Mouse (Mus musculus) brown adipose tissue, adult 24 weeks (tissue): ENCODE results near the gene Ormdl3. TPM values are rescaled to one million over a fixed set of nuclear protein-coding genes. Genes with fewer than 3 reads are reported as not detected.

Experiments
- H3K27ac ChIP-seq: fragments of 200-500 bp; replicated peaks from 2 replicates; pipeline ENCODE4 v1.5.1; 2012; ENCODE audit warnings: low read depth, mild to moderate bottlenecking, low read length
- H3K4me1 ChIP-seq: fragments of 200-500 bp; 2 replicates; pipeline ENCODE4 v1.6.1; 2012; ENCODE audit warnings: low read length, mixed read lengths; ENCODE audit not compliant: control insufficient read depth, insufficient read depth, insufficient read length
- H3K4me3 ChIP-seq: fragments of 200-500 bp; 2 replicates; pipeline ENCODE4 v1.5.1; 2012; ENCODE audit warnings: low read depth, mild to moderate bottlenecking, low read length, moderate library complexity; ENCODE audit not compliant: insufficient read depth
- polyA plus RNA-seq: library from polyadenylated mRNA; stranded (reverse); fragments of >200 nt; gene quantifications from 2 replicates; pipeline ENCODE4 v1.2.4, GENCODE M21; 2012; ENCODE audit not compliant: missing spikeins, insufficient read depth, insufficient read length

The Ormdl3 gene
- polyA plus RNA-seq, 1 experiment, result 276 TPM

DNA sequence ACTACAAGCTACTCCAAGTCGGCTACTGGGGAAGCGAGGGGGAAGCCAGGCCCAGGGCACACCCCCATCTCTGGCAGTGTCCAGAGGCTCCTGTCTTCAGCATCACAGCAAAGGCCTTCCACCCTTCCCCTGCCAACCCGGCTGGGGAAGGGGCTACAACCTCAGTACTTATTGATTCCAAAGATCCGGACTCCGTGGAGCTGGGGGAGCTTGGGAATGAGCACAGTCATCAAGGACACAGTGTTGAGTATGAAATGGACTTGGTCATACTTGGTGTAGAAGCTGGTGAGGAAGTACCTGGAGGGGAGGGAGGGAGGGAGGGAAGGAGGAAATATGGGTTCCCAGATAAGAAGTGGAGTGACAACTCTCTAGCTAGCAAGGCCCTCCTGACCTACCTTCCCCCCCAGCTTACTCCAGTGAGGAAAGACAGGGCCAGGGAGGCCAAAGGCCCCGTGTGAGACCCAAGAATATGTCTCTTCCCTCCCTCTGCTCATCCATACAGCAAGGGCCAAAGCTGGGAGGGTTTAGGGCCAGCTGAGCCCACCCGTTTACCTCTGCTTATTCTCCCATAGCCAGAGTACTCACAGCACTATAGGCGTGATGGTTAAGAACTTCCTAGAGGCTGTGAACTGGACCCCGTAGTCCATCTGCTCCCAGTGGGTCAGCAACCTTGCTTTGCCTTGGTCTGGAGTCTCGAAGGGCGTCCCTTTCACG, 4.5 kb downstream of the Ormdl3 start:
- peaks cover 31% of the 10 kb centered on the region for H3K4me1 ChIP-seq
- no peak overlapping the region for H3K4me3 ChIP-seq
- peak overlapping the region; percentile 68 for H3K27ac ChIP-seq

- Histone ChIP-seq H3K4me3 (no peak overlapping the region), H3K4me1 (peaks cover 31% of the 10 kb centered on the region), H3K27ac (peak overlapping the region; percentile 3; the same call in 1 of the 2 replicates)
These were observed 5.2 kb downstream of the Ormdl3 start for GRCm38 (mm10) chr11:98582030-98582388.

DNA sequence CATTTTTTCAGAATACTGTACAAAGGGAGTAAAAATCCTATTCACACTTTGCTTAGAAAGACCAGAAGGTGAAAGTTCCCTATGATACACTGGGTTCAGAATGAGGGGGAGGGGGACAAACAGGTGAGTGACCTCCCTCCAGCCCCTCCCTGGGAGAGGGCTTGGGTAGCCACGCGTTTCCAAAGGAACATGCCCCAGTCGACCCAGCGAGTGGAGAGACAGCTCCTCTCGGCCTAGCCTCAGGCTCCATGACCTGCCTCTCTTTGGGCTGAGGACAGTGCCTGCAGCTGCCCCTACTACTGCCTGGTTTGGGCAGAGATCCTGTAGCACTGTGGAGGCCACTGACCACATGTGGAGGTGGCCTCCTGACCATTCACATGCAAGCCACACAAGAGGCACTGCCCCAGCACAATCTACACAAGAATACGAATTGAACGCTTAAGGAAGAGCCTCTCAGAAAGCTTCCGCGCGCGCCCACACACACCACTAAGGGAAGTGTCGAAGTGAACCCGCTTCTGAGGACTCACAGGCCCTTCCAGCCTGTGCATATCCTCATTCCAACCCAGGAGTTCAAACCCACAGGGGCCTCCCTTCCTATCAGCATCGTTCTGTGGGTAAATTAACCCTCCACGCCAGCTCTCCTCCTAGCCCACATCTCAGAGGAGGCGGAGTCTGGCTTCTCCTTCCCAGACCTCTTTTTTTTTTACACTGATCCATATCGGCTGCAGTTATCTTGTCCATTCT, 5.7 kb downstream of the Ormdl3 start:
- Histone ChIP-seq H3K4me1 (peaks cover 31% of the 10 kb centered on the region), H3K4me3 (no peak overlapping the region), H3K27ac (peak overlapping the region; percentile 43)

GRCm38 (mm10) chr11:98580301-98581121, 6.7 kb downstream of the Ormdl3 start:
- Histone ChIP-seq H3K27ac (peak overlapping the region; percentile 43), H3K4me1 (peaks cover 31% of the 10 kb centered on the region), H3K4me3 (no peak overlapping the region)

GRCm38 (mm10) chr11:98577776-98578175, 9.4 kb downstream of the Ormdl3 start:
- peak overlapping the region; percentile 60 for H3K27ac ChIP-seq
- H3K4me1 ChIP-seq, result peaks cover 26% of the 10 kb centered on the region
- H3K4me3 ChIP-seq, result no peak overlapping the region

- H3K4me3 ChIP-seq, result no peak overlapping the region
- H3K4me1 ChIP-seq, result no peaks in the 10 kb centered on the region
These were observed 17.7 kb downstream of the Ormdl3 start for GRCm38 (mm10) chr11:98569461-98569860.

DNA sequence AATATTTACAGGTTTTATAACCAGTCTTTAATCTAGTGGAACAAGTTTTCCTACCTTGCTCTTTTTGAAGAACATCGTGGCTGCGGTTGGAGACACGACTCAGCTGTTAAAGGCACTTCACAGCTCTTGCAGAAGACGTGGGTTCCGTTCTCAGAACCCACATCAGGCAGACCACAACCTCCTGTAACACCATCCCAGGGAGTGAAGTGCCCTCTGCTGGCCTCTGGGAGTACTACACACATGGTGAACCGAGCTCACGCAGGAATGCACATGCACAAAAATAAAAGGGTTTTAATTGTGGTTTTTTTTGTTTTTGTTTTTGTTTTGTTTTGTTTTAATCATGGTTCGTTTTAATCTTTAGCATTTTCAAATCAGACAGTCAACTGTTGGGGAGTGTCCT, 18.8 kb downstream of the Ormdl3 start:
- Histone ChIP-seq H3K27ac (no peak overlapping the region), H3K4me1 (no peaks in the 10 kb centered on the region), H3K4me3 (no peak overlapping the region)

More at GRCm38 (mm10) chr11:98569461-98569860, 17.7 kb downstream of the Ormdl3 start:
- H3K27ac ChIP-seq, result no peak overlapping the region

DNA sequence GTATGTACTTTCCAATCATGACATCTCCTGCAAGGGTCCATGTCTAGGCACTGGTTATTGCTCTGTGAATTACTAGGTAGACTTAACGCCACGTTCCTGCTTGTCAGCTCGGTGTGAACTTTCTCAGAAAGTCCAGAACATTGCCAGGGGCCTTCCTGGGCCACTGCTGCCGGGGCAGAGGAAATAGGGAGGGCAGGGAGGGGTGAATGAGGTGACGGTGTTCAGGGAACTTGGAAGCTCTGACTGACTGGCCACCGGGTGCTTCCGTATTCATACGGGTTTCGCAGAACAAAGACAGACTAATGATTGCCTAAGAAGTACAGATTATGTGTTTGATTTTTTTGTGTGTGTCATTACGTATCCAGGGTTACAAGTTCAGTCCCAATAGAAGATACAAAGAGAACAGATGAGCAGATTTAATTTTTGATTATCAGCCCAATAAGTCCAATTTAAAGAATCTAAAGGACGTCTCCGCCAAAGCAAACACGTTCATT, 23.2 kb downstream of the Ormdl3 start:
- H3K4me1 ChIP-seq, result no peaks in the 10 kb centered on the region
- no peak overlapping the region for H3K27ac ChIP-seq

DNA sequence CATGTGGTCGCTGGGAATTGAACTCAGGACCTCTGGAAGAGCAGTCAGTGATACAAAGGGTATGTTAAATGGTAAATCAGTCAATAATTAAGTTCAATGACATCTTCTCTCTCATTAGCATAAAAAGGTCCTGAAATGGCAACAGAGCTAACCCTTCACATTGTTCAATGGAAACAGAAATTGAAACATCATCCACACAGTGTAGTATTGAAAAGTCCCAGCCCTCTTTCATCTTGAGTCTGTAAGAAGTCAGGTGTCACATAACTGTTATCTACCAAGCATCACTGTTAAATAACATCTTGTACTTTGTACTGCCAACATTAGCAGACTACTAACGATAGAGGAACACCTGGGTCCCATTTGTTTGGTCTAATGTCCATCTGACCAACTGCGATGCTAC, 24.1 kb downstream of the Ormdl3 start:
- Histone ChIP-seq H3K4me3 (no peak overlapping the region), H3K27ac (no peak overlapping the region), H3K4me1 (no peaks in the 10 kb centered on the region)

More for the DNA sequence above, 23.2 kb downstream of the Ormdl3 start:
- H3K4me3 ChIP-seq, result no peak overlapping the region

DNA sequence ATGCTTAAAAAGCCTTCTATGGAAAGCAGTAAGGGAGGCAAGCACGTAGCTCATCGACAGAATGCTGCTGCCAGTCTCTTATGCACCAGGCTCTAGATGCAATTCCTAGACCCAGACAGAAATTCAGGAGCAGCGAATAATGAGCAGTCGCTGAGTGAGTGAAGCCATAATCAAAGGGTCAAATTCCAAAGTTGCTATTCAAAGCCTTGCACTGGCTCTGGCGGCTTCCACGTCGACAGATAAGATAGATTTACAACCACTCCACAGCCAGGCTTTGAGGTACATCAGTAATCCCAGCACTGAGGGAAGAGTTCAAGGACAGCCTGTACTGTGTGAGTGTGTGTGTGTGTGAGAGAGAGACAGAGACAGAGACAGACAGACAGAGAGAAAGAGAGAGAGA, 26.2 kb downstream of the Ormdl3 start:
- Histone ChIP-seq H3K27ac (no peak overlapping the region), H3K4me1 (no peaks in the 10 kb centered on the region), H3K4me3 (no peak overlapping the region)

GRCm38 (mm10) chr11:98555124-98555700, 32.0 kb downstream of the Ormdl3 start:
- Histone ChIP-seq H3K27ac (no peak overlapping the region), H3K4me1 (no peaks in the 10 kb centered on the region; the same call in 1 of the 2 replicates), H3K4me3 (no peak overlapping the region)

- Histone ChIP-seq H3K4me1 (no peaks in the 10 kb centered on the region; the same call in 1 of the 2 replicates), H3K4me3 (no peak overlapping the region), H3K27ac (no peak overlapping the region)
These were observed 33.2 kb downstream of the Ormdl3 start for GRCm38 (mm10) chr11:98553966-98554365.

- Histone ChIP-seq H3K4me3 (peak within 1 kb of the TSS; percentile 91), H3K27ac (0 out of 2 replicates have a peak within 1 kb of the TSS, but pooled peaks have one; percentile 51), H3K4me1 (no peaks in the 10 kb centered on the region; the same call in 1 of the 2 replicates)
These were observed 36.0 kb downstream of the Ormdl3 start, which contains the start of gene Zpbp2 for GRCm38 (mm10) chr11:98550975-98551828. Zpbp2 (plus strand) TSS chr11:98551097.
